19 mouse cellular contexts compared by ENCODE assay signal in the genomic region with DNA sequence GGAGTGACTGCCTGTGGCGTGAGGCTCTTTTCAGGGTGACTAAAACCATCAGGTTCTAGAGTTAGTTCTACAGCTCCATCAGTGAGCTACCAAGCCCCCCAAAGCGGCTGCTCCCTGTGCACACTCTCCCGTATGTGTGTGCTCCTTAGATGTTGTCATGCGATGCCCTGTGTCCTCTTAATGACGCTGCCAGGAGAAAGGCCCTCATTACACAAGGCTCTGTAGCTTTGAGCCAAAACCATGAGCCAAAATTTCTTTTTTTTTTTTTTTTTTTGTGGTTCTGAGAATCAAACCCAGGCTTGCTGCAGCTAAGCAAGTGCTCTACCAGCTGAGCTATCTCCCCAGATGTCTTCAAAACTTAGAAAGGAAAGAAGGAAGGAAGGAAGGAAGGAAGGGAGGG. TPM values are rescaled to one million over a fixed set of nuclear protein-coding genes. Genes with fewer than 3 reads are reported as not detected.
"Had no signal": no experiment of that assay in that cellular context is flagged by ENCODE, and none has a peak within 500 bp of the region (broad histone marks: within the 10 kb centered on the region; RNA-seq: fewer than 3 reads in every experiment).

No protein-coding gene starts in this region.

- H3K9ac ChIP-seq: liver, embryonic 13.5 days; liver, embryonic 15.5 days; liver, postnatal 0 days; lung, embryonic 15.5 days; midbrain, embryonic 13.5 days; midbrain, embryonic 15.5 days; neural tube, embryonic 12.5 days had no signal

- H3K4me2 ChIP-seq: liver, embryonic 13.5 days; liver, embryonic 15.5 days; lung, embryonic 15.5 days; midbrain, embryonic 11.5 days; midbrain, embryonic 13.5 days; midbrain, embryonic 15.5 days; neural tube, embryonic 12.5 days had no signal

- H3K36me3 ChIP-seq: liver, embryonic 13.5 days; liver, embryonic 15.5 days; lung, embryonic 15.5 days; midbrain, embryonic 13.5 days; midbrain, embryonic 15.5 days; neural tube, embryonic 12.5 days had no signal

- H3K4me1 ChIP-seq: liver, embryonic 13.5 days; liver, embryonic 15.5 days; lung, embryonic 15.5 days; midbrain, embryonic 13.5 days; midbrain, embryonic 15.5 days; neural tube, embryonic 12.5 days had no signal

- H3K9me3 ChIP-seq: liver, embryonic 13.5 days; liver, embryonic 15.5 days; lung, embryonic 15.5 days; midbrain, embryonic 13.5 days; midbrain, embryonic 15.5 days; neural tube, embryonic 12.5 days had no signal

- H3K4me3 ChIP-seq: liver, embryonic 13.5 days; liver, embryonic 15.5 days; lung, embryonic 15.5 days; megakaryocyte, embryonic 14.5 days; midbrain, embryonic 13.5 days; midbrain, embryonic 15.5 days; neural tube, embryonic 12.5 days had no signal

- DNase-seq: liver, embryonic 13.5 days; liver, postnatal 0 days; lung, adult 2 months; lung, postnatal 10 days; lung, postnatal 36 days; right cerebral cortex, postnatal 14 days; spleen, adult 18-20 months; thymus, adult 18-20 months; thymus, postnatal 14 days; thymus, postnatal 36 days had no signal

- H3K27ac ChIP-seq: liver, embryonic 13.5 days; liver, embryonic 15.5 days; lung, embryonic 15.5 days; macrophage; midbrain, embryonic 13.5 days; midbrain, embryonic 15.5 days; neural tube, embryonic 12.5 days had no signal

- ATAC-seq: liver, postnatal 0 days; midbrain, embryonic 13.5 days; midbrain, embryonic 15.5 days had no signal

RNA-seq across cellular contexts. Expression of a gene that starts 28.1 kb away (rescaled TPM):
- total RNA-seq: neutrophil, adult 5-6 weeks had no signal
